Mouse (Mus musculus): Measurements from ENCODE around the gene Slc4a4. TPM values are rescaled to one million over a fixed set of nuclear protein-coding genes. Genes with fewer than 3 reads are reported as not detected.

Slc4a4 gene
- total and polyA plus RNA-seq, 2 experiments = 12.0 to 30.2 TPM

GRCm38 (mm10) chr5:89221658-89222057 lies 335.0 kb downstream of the Slc4a4 start:
- peak overlapping the region; percentile 49; the same call in 1 of the 2 replicates for H3K27ac ChIP-seq (replicated peaks; ENCODE audit: insufficient read depth, low read depth, low read length)
- peak; percentile 31 for DNase-seq (ENCODE audit: extremely low read depth, low read depth, low spot score)
- H3K79me2 ChIP-seq (ENCODE audit: control insufficient read depth, insufficient read depth, low read length) = no peaks in the 10 kb centered on the region
- H3K4me1 ChIP-seq (ENCODE audit: control insufficient read depth, insufficient read depth, low read length) = peaks cover 26% of the 10 kb centered on the region
- H3K27me3 ChIP-seq (ENCODE audit: control insufficient read depth, insufficient read depth, low read length) = no peaks in the 10 kb centered on the region
- H3K9ac ChIP-seq (ENCODE audit: low read depth, low read length) = no peak overlapping the region
- 26% methylated on average over 1 of the region's 1 CpGs for WGBS
- TF ChIP-seq CTCF (IDR thresholded peaks at IDR 0.05; ENCODE audit: low read depth, low read length) = peak; percentile 55
- TF ChIP-seq POLR2A (IDR thresholded peaks at IDR 0.05; ENCODE audit: extremely low read depth, insufficient read depth, low read length) = no peak
- H3K4me3 ChIP-seq (ENCODE audit: insufficient read depth, low read depth, low read length) = no peak overlapping the region
- no peaks in the 10 kb centered on the region; the same call in 1 of the 2 replicates for H3K36me3 ChIP-seq (ENCODE audit: control insufficient read depth, insufficient read depth, low read length)

- Histone ChIP-seq H3K27ac (replicated peaks; ENCODE audit: insufficient read depth, low read depth, low read length) (peak overlapping the region; percentile 74), H3K9ac (ENCODE audit: low read depth, low read length) (peak overlapping the region; percentile 71; the same call in 1 of the 2 replicates), H3K4me1 (ENCODE audit: control insufficient read depth, insufficient read depth, low read length) (peaks cover 22% of the 10 kb centered on the region), H3K36me3 (ENCODE audit: control insufficient read depth, insufficient read depth, low read length) (peaks cover 2% of the 10 kb centered on the region; the same call in 1 of the 2 replicates), H3K4me3 (ENCODE audit: insufficient read depth, low read depth, low read length) (peak overlapping the region; percentile 39), H3K27me3 (ENCODE audit: control insufficient read depth, insufficient read depth, low read length) (no peaks in the 10 kb centered on the region), H3K79me2 (ENCODE audit: control insufficient read depth, insufficient read depth, low read length) (no peaks in the 10 kb centered on the region)
- DNase-seq (ENCODE audit: extremely low read depth, low read depth, low spot score) = peak; percentile 82
- WGBS = 14% methylated on average over 10 of the region's 10 CpGs
- TF ChIP-seq POLR2A (IDR thresholded peaks at IDR 0.05; ENCODE audit: extremely low read depth, insufficient read depth, low read length) (no peak), CTCF (IDR thresholded peaks at IDR 0.05; ENCODE audit: low read depth, low read length) (no peak)
Observed at GRCm38 (mm10) chr5:89223061-89223740, 336.6 kb downstream of the Slc4a4 start.

GRCm38 (mm10) chr5:89223744-89224368 lies 337.2 kb downstream of the Slc4a4 start:
- WGBS = 57% methylated on average over 9 of the region's 9 CpGs

GRCm38 (mm10) chr5:89227948-89228347 lies 341.3 kb downstream of the Slc4a4 start:
- 93% methylated on average over 2 of the region's 2 CpGs for WGBS
- Histone ChIP-seq H3K4me1 (ENCODE audit: control insufficient read depth, insufficient read depth, low read length) (peaks cover 5% of the 10 kb centered on the region; the same call in 1 of the 2 replicates), H3K36me3 (ENCODE audit: control insufficient read depth, insufficient read depth, low read length) (peaks cover 18% of the 10 kb centered on the region), H3K79me2 (ENCODE audit: control insufficient read depth, insufficient read depth, low read length) (no peaks in the 10 kb centered on the region), H3K4me3 (ENCODE audit: insufficient read depth, low read depth, low read length) (no peak overlapping the region), H3K9ac (ENCODE audit: low read depth, low read length) (no peak overlapping the region), H3K27me3 (ENCODE audit: control insufficient read depth, insufficient read depth, low read length) (no peaks in the 10 kb centered on the region), H3K27ac (replicated peaks; ENCODE audit: insufficient read depth, low read depth, low read length) (no peak overlapping the region)
- DNase-seq (ENCODE audit: extremely low read depth, low read depth, low spot score) = no peak
- TF ChIP-seq CTCF (IDR thresholded peaks at IDR 0.05; ENCODE audit: low read depth, low read length) (0 out of 2 replicates have a peak, but pooled peaks have one; percentile 19), POLR2A (IDR thresholded peaks at IDR 0.05; ENCODE audit: extremely low read depth, insufficient read depth, low read length) (no peak)

More at GRCm38 (mm10) chr5:89223744-89224368, 337.2 kb downstream of the Slc4a4 start:
- Histone ChIP-seq H3K4me3 (ENCODE audit: insufficient read depth, low read depth, low read length) (no peak overlapping the region), H3K79me2 (ENCODE audit: control insufficient read depth, insufficient read depth, low read length) (no peaks in the 10 kb centered on the region), H3K36me3 (ENCODE audit: control insufficient read depth, insufficient read depth, low read length) (peaks cover 6% of the 10 kb centered on the region; the same call in 1 of the 2 replicates), H3K4me1 (ENCODE audit: control insufficient read depth, insufficient read depth, low read length) (peaks cover 21% of the 10 kb centered on the region), H3K9ac (ENCODE audit: low read depth, low read length) (no peak overlapping the region), H3K27me3 (ENCODE audit: control insufficient read depth, insufficient read depth, low read length) (no peaks in the 10 kb centered on the region), H3K27ac (replicated peaks; ENCODE audit: insufficient read depth, low read depth, low read length) (no peak overlapping the region; the same call in 1 of the 2 replicates)
- no peak for TF ChIP-seq CTCF (IDR thresholded peaks at IDR 0.05; ENCODE audit: low read depth, low read length)
- TF ChIP-seq POLR2A (IDR thresholded peaks at IDR 0.05; ENCODE audit: extremely low read depth, insufficient read depth, low read length) = no peak
- DNase-seq (ENCODE audit: extremely low read depth, low read depth, low spot score) = no peak

- H3K79me2 ChIP-seq (ENCODE audit: control insufficient read depth, insufficient read depth, low read length) = no peaks in the 10 kb centered on the region
- H3K27ac ChIP-seq (replicated peaks; ENCODE audit: insufficient read depth, low read depth, low read length) = no peak overlapping the region
- no peaks in the 10 kb centered on the region for H3K27me3 ChIP-seq (ENCODE audit: control insufficient read depth, insufficient read depth, low read length)
- H3K9ac ChIP-seq (ENCODE audit: low read depth, low read length) = no peak overlapping the region
- TF ChIP-seq CTCF (IDR thresholded peaks at IDR 0.05; ENCODE audit: low read depth, low read length) (no peak), POLR2A (IDR thresholded peaks at IDR 0.05; ENCODE audit: extremely low read depth, insufficient read depth, low read length) (no peak)
- H3K36me3 ChIP-seq (ENCODE audit: control insufficient read depth, insufficient read depth, low read length) = peaks cover 25% of the 10 kb centered on the region
- H3K4me1 ChIP-seq (ENCODE audit: control insufficient read depth, insufficient read depth, low read length) = no peaks in the 10 kb centered on the region
- H3K4me3 ChIP-seq (ENCODE audit: insufficient read depth, low read depth, low read length) = no peak overlapping the region
- 85% methylated on average over 5 of the region's 5 CpGs for WGBS
- no peak for DNase-seq (ENCODE audit: extremely low read depth, low read depth, low spot score)
Observed at GRCm38 (mm10) chr5:89229606-89230005, 343.0 kb downstream of the Slc4a4 start.
